Mouse (Mus musculus) left cerebral cortex, postnatal 14 days (tissue): ENCODE results near the gene Zdhhc21. TPM values are rescaled to one million over a fixed set of nuclear protein-coding genes. Genes with fewer than 3 reads are reported as not detected.

Source experiments
- DNase-seq, 2 experiments: peaks; one replicate each; pipeline ENCODE4 v3.0.0; 2021 to 2022; ENCODE audit warnings: low spot score in 2 of 2, mixed read lengths in 1 of 2
- intact Hi-C: fragments of 180-260 bp; cut with DNase I; formaldehyde crosslinking; loops from one replicate; pipeline ENCODE4 v1.15.1; 2025
- total RNA-seq, 2 experiments: library from RNA; stranded (reverse); gene quantifications; 2 replicates each; pipeline ENCODE4 v1.2.3; 2021

The Zdhhc21 gene
- total RNA-seq, 2 experiments from 2014 or later, result 58.9 to 62.1 TPM

GRCm38 (mm10) chr4:82806176-82806757 is 53.5 kb downstream of the Zdhhc21 start:
- intact Hi-C loops, result no loop called here
- peak; percentile 23 to 24 for DNase-seq

- peak; percentile 32 to 59 for DNase-seq
- intact Hi-C loops, result loop anchor here (2.0 to 5.0 kb wide), 2 partner anchors 129 to 378 kb away; no protein-coding TSS in a partner anchor
Observed at GRCm38 (mm10) chr4:82804019-82804418, 55.7 kb downstream of the Zdhhc21 start.

GRCm38 (mm10) chr4:82793608-82794007 is 66.2 kb downstream of the Zdhhc21 start:
- DNase-seq, result no peak
- intact Hi-C loops, result no loop called here

GRCm38 (mm10) chr4:82792906-82793580 is 66.7 kb downstream of the Zdhhc21 start:
- intact Hi-C loops, result no loop called here
- DNase-seq, result no peak

GRCm38 (mm10) chr4:82765513-82766216 is 94.1 kb downstream of the Zdhhc21 start:
- DNase-seq, result no peak
- intact Hi-C loops, result no loop called here

GRCm38 (mm10) chr4:82763586-82763985 is 96.2 kb downstream of the Zdhhc21 start:
- no peak for DNase-seq
- intact Hi-C loops, result no loop called here

GRCm38 (mm10) chr4:82762430-82763119 is 97.2 kb downstream of the Zdhhc21 start:
- DNase-seq, result no peak
- intact Hi-C loops, result no loop called here

- intact Hi-C loops, result no loop called here
- no peak for DNase-seq
Observed at GRCm38 (mm10) chr4:82756295-82756626, 103.5 kb downstream of the Zdhhc21 start.

- intact Hi-C loops, result no loop called here
- no peak for DNase-seq
Observed at GRCm38 (mm10) chr4:82755616-82756294, 104.0 kb downstream of the Zdhhc21 start.

Other genes with a start within 250 kb of the Zdhhc21 start
- gene Nfib, start 154.2 kb downstream of the Zdhhc21 start, total RNA-seq, result 100 to 1,000 TPM in 1 of 2 experiments, 10 to 100 TPM in 1; 94.4 to 100 TPM
- gene Cer1, start 25.2 kb upstream of the Zdhhc21 start, total RNA-seq, result under 1 TPM; 0.40 to 0.51 TPM
- gene Frem1, start 192.4 kb upstream of the Zdhhc21 start, total RNA-seq, result 1 to 10 TPM; 2.3 to 2.4 TPM